Mouse (Mus musculus) cerebellum, adult 2 months (tissue): ENCODE data around the gene Brms1. TPM values are rescaled to one million over a fixed set of nuclear protein-coding genes. Genes with fewer than 3 reads are reported as not detected.
A peak's percentile ranks its signal among the peaks of the same experiment; 100 is the strongest.

ENCODE experiments used
- DNase-seq, 2 experiments: peaks; one replicate each; pipeline ENCODE4 v3.0.0; 2021
- H3K27ac ChIP-seq: fragments of 200-500 bp; 2 replicates; pipeline ENCODE4 v1.5.1; 2012; ENCODE audit warnings: low read length, control low read depth, inconsistent platforms; ENCODE audit not compliant: insufficient read depth
- H3K27me3 ChIP-seq: fragments of 200-500 bp; 2 replicates; pipeline ENCODE4 v1.6.1; 2012; ENCODE audit warnings: inconsistent platforms, mild to moderate bottlenecking, low read length, moderate library complexity; ENCODE audit not compliant: control insufficient read depth, insufficient read depth
- H3K4me1 ChIP-seq: fragments of 200-500 bp; 2 replicates; pipeline ENCODE4 v1.6.1; 2011; ENCODE audit warnings: low read length; ENCODE audit not compliant: control insufficient read depth, insufficient read depth
- H3K4me3 ChIP-seq: fragments of 200-500 bp; replicated peaks from 2 replicates; pipeline ENCODE3; 2011; ENCODE audit warnings: mild to moderate bottlenecking, low read depth, low read length, control low read depth; ENCODE audit not compliant: insufficient read depth
- CTCF ChIP-seq: fragments of 200-500 bp; IDR thresholded peaks from 2 replicates; pipeline ENCODE4 v1.5.1; 2011; ENCODE audit warnings: low read depth, mild to moderate bottlenecking, control low read depth, low read length, moderate library complexity, borderline replicate concordance; ENCODE audit not compliant: insufficient read depth
- POLR2A ChIP-seq: fragments of 200-500 bp; IDR thresholded peaks from 2 replicates; pipeline ENCODE4 v1.6.1; 2011; ENCODE audit warnings: low read length, control low read depth, borderline replicate concordance; ENCODE audit not compliant: insufficient read depth
- WGBS: fragments of 180-500 bp; shearing (Covaris S2); methylation state at CpG from one replicate; pipeline ENCODE4 v1.1.7; 2018; 5-methylcytosine and 5-hydroxymethylcytosine counted together
- polyA plus RNA-seq: library from polyadenylated mRNA; depleted of rRNA; stranded (reverse); fragments of >200 nt; gene quantifications from 2 replicates; pipeline ENCODE4 v1.2.3, GENCODE M21; 2012

Gene Brms1
- polyA plus RNA-seq, 1 experiment: 20.8 TPM

DNA sequence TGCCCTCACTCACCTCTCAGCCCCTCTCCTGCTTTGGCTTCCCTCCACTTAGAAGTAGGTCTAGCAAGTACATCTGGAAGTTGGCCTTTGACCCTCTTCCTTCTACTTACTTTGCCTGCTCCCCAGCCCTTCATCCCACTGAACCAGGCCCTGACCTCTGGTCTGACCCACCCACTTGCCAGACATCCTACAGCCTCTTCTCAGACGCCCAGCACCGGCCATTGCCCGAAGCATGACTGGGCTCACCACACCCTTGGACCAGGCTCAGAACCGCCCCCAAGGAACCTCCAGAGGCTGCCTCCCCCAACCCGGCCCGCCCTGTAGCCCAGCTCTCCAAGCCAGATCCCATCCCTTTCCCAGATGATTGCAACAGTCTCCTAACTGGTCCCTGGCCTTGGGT, 21.3 kb downstream of the Brms1 start:
- no peak for DNase-seq
- no peak for TF ChIP-seq POLR2A
- TF ChIP-seq CTCF: no peak
- Histone ChIP-seq H3K27ac (no peak overlapping the region), H3K27me3 (no peaks in the 10 kb centered on the region), H3K4me1 (0 out of 2 replicates have a peak, but pooled peaks cover 2% of the 10 kb centered on the region), H3K4me3 (no peak overlapping the region)
- 90% methylated on average over 6 of the region's 6 CpGs for WGBS

- Histone ChIP-seq H3K4me1 (peaks cover 10% of the 10 kb centered on the region), H3K4me3 (no peak overlapping the region), H3K27me3 (no peaks in the 10 kb centered on the region), H3K27ac (no peak overlapping the region)
- no peak for DNase-seq
- whole genome bisulfite sequencing: 64% methylated on average over 7 of the region's 7 CpGs
- no peak for TF ChIP-seq CTCF
- TF ChIP-seq POLR2A: no peak
These were observed 23.9 kb downstream of the Brms1 start for GRCm38 (mm10) chr19:5065104-5065503.

DNA sequence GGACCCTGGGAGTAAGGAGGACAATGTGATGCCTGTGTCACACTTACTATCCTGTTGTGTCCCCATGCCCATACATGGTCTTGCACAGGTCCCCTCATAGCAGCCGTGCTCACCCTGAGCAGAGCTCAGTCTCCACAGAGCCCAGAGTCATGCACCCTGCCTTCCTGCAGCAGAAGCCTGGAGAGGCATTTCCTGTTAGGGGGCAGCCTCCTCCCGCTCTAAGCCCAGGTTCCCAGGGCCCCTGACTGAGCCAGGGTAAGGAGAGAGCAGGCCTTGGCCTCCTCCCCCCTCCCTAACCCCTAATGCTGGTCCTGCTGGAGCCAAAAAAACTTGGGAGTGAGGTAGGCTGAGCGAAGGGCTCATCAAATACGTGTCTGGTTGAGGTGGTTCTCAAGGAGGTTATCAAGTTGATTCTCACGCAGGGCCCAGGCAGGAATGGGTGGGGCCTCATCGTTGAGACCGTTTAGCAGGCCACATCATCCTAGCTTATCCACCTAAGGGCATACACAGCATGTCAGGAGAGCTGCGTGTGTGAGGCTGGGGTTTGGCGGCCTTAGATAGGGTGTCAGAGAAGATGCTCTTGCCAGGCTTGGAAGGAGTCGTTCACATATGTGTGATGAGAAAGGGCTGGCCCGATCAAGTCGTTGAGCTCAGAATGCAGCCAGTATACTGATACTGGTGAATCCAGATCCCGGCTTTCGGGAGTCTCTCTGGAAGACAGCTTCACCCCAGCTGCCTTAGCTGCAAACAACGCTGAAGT, 26.1 kb downstream of the Brms1 start:
- no peak for TF ChIP-seq CTCF
- no peak for TF ChIP-seq POLR2A
- no peak overlapping the region for H3K27ac ChIP-seq
- DNase-seq: no peak
- no peaks in the 10 kb centered on the region for H3K27me3 ChIP-seq
- H3K4me3 ChIP-seq: no peak overlapping the region
- H3K4me1 ChIP-seq: peaks cover 10% of the 10 kb centered on the region
- WGBS: 50% methylated on average over 15 of the region's 15 CpGs

DNA sequence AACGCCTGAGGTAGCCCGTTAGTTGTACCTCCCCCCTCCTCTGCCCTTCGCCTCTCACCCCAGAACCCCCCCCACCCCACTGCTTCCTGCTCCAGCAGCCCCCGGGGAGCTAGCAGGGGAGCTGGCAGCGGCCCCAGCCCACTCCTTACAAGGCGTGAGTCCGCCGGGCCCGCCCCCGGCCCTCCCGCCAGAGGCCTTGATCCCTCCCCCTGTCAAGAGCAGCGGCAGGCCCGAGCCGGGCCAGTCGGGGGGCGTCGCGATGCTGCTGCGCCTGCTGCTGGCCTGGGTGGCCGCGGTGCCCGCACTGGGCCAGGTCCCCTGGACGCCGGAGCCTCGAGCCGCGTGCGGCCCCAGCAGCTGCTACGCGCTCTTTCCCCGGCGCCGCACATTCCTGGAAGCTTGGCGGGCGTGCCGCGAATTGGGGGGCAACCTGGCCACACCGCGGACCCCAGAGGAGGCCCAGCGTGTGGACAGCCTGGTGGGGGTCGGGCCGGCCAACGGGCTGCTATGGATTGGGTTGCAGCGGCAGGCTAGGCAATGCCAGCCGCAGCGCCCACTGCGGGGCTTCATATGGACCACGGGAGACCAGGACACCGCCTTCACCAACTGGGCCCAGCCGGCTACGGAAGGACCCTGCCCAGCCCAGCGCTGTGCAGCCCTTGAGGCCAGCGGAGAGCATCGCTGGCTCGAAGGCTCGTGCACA, 26.9 kb downstream of the Brms1 start, which contains the start of gene Cd248:
Gene Cd248, plus strand, starts transcription at position 212 of the 703 bp plus-strand sequence.
- Histone ChIP-seq H3K27ac (no peak within 1 kb of the TSS), H3K27me3 (no peaks in the 10 kb centered on the region), H3K4me1 (peaks cover 10% of the 10 kb centered on the region), H3K4me3 (peak within 1 kb of the TSS; percentile 29)
- 1% methylated on average over 56 of the region's 56 CpGs for WGBS
- DNase-seq: no peak
- TF ChIP-seq CTCF (no peak), POLR2A (no peak)

- no peak overlapping the region for H3K27ac ChIP-seq
- TF ChIP-seq POLR2A (no peak), CTCF (0 out of 2 replicates have a peak, but pooled peaks have one; percentile 15)
- 14% methylated on average over 21 of the region's 21 CpGs for WGBS
- no peak for DNase-seq
- H3K4me3 ChIP-seq: peak overlapping the region; percentile 29
- no peaks in the 10 kb centered on the region for H3K27me3 ChIP-seq
- peaks cover 10% of the 10 kb centered on the region for H3K4me1 ChIP-seq
These were observed 27.5 kb downstream of the Brms1 start for GRCm38 (mm10) chr19:5068570-5069234.

DNA sequence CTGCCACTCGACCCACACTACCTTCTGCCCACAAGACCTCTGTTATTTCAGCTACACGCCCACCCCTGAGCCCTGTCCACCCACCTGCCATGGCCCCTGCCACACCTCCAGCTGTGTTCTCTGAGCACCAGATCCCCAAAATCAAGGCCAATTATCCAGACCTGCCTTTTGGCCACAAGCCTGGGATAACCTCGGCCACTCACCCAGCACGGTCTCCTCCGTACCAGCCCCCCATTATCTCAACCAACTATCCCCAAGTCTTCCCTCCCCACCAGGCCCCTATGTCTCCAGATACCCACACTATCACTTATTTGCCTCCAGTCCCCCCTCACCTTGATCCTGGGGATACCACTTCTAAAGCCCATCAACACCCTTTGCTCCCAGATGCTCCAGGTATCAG, 28.3 kb downstream of the Brms1 start:
- no peak overlapping the region for H3K4me3 ChIP-seq
- H3K4me1 ChIP-seq: peaks cover 10% of the 10 kb centered on the region
- DNase-seq: no peak
- no peaks in the 10 kb centered on the region for H3K27me3 ChIP-seq
- WGBS: 88% methylated on average over 5 of the region's 5 CpGs
- no peak for TF ChIP-seq POLR2A
- TF ChIP-seq CTCF: no peak
- no peak overlapping the region for H3K27ac ChIP-seq

GRCm38 (mm10) chr19:5069978-5070377, 28.8 kb downstream of the Brms1 start:
- H3K27me3 ChIP-seq: no peaks in the 10 kb centered on the region
- 86% methylated on average over 7 of the region's 7 CpGs for WGBS
- no peak overlapping the region for H3K27ac ChIP-seq

More at GRCm38 (mm10) chr19:5069978-5070377, 28.8 kb downstream of the Brms1 start:
- Histone ChIP-seq H3K4me1 (peaks cover 10% of the 10 kb centered on the region), H3K4me3 (no peak overlapping the region)
- TF ChIP-seq POLR2A (no peak), CTCF (no peak)
- no peak for DNase-seq
